Mouse (Mus musculus) c-Kit-positive CD71-positive TER-119-negative erythroid progenitor cells, embryonic 14.5 days (primary cell): ENCODE data around the gene Pfn3.
"Not testable (repeated sequence)": the region's sequence is repeated elsewhere in the genome, so short reads cannot be mapped to it uniquely, and the experiment has no call there.

ENCODE experiments used
- DNase-seq: peaks from one replicate; pipeline ENCODE4 v3.0.0-alpha.2; 2013; ENCODE audit warnings: low read depth

Pfn3 gene

DNA sequence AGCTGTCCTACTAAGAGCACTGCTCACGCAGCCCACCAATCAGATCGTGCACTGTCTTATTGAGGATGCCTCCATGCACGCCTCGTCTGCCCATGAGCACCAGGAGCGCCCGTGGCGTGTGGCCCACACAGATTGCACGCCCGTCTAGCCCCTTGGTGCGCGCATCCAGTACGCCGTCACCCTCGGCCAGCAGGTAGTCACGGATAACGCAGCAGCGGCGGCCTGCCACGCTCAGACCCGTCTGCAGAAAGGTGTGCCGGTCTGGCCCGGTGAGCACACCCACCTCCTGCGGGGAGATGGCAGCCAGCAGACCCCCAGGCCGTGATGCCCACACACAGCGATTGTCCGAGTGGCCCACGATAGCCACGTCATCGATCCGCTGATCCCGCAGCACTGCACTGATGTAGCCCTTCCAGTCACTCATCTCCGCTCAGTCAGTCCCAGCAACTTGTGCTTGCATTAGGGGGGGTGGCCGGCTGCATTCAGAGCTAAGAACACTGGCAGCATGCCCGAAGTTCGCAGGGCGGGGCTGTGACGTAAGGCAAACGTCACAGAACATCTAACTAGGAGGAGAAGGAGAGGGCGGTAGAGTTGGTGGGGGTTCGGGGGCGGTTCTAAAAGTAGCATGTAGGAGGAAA lies at the start of gene Pfn3:
Pfn3 (minus strand) TSS at position 490 of the 638 bp plus-strand sequence.
- DNase-seq: no peak

DNA sequence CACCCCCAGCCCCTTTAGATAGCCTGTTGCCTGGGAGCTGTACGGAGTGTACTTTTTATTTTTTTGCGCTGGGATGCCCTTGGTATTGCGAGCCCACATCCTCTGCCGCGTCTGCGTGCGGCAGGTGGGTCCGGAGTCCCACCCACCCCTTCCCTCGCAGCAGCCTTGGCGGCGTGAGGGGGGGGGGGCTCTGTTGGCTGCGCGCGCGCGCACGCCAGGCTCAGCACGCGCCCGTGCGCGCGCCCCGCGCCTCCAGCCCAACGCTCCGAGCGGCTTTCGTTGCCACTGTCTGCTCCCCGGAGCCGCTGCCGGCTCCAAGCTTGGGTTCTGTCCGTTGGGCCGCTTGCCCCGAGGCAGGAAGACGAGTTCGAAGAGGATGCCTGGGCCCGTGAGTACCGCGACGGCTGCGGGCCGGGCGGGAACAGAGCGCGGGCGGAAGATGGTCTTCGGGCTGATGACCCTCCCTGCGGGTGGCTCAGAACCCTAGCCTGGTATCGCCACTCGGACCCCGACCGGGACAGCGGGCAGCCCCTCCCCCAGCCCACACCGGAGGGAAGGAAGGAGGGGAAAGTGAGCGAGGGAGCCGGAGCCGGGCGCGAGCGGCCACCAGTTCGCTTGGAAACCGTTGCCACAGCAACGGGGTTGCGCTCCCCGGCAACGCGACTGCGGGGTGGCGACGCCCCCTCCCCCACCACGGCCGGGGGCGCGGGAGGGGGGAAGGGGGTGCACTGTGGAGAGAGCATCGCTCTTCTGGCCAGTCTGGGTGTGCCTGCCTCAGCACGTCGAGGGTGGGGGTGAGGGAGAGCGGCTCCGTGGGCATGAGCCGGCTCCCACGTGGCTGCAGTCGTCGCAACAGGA lies 49.2 kb upstream of the Pfn3 start, which contains the start of gene Prr7:
Prr7 (plus strand) TSS at position 241 of the 858 bp plus-strand sequence.
- DNase-seq: no peak

GRCm38 (mm10) chr13:55463399-55464026 lies 48.5 kb upstream of the Pfn3 start:
- DNase-seq: no peak

- DNase-seq: no peak
Observed at GRCm38 (mm10) chr13:55462965-55463364, 47.9 kb upstream of the Pfn3 start.

DNA sequence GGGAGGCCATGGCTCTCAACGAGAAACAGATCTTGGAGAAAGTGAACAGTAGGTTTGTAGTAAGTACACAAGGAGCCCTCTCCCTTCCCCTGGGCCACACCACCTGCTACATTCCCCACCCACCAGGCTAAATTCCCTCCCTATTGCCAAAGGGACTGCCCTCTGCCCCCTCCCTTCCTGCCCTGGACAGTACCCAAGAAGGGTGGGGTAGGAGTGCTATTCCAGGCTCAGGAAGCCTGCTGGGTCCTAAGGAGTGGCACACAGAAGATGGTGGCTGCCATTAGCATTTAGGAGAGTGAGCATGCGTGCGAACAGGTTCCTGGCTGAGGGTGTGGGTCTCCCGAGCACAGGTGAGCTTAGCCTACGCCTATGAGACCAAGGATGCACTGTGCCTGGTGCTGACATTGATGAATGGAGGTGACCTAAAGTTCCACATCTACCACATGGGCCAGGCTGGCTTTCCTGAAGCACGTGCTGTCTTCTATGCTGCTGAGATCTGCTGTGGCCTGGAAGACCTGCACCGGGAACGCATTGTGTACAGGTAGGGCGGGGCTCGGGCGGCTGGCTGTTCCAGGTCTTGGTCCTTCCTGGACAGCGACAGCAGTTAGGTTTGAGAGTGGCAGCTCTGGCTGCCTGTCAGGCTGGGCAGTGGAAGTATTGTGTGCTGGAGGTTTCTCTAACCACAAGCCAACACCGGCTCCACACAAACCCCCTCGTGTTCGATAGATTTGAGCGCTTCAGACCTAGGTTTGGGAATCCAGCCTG lies 36.9 kb upstream of the Pfn3 start:
- no peak for DNase-seq

- DNase-seq: no peak
Observed at GRCm38 (mm10) chr13:55451296-55451695, 36.3 kb upstream of the Pfn3 start.

DNA sequence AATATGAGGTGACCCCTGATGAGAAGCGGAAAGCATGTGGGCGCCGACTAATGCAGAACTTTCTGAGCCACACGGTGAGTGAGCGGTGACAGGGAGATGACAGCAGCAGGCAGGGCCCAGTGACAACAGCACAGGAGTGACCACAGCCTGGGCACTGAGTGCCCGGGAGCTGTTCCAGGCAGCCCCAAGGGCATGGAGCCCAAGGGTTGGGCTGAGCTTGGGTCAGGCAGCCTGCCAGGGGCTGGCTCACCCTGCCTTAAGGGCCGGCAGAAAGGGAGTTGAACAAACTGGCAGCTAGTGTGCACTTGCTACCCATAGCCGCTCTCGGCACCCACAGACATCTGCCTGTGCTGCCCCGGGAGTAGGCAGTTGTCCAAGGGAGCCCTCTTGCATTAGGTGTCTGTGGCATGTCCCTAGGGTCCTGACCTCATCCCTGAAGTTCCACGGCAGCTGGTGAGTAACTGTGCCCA lies 35.5 kb upstream of the Pfn3 start:
- DNase-seq: no peak

DNA sequence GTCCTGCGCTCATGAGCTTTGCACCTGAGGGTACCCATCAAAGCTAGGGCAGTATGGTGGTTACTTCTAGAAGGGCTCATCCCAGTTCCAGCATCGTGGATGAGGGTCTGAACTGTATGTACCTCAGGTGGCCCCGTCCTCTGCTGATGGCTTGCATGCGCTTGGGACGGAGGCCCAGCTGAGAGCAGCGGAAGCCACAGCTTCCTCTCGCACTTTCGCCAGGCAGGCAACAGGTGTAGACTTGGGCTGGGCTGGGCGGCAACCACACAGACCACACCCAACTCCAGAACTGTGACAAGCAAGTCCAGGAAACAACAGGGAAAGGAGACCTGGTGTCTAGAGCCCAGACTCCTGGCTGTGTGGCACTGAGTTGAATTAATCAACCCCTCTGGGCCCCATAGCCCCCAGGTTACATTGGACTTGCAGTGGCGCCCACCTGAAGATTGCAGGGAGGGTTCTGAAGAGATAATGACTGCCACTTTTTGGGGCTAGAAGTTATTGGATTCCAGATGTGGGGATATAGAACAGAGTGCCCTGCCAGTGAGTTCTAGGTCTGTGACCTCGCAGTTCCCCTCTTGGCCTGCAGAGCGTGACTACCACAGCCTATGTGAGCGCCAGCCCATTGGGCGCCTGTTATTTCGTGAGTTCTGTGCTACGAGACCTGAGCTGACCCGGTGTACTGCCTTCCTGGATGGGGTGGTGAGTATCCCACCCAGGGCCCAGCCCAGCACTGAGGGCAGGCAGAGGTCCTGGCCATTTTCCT lies 34.8 kb upstream of the Pfn3 start:
- DNase-seq: no peak

DNA sequence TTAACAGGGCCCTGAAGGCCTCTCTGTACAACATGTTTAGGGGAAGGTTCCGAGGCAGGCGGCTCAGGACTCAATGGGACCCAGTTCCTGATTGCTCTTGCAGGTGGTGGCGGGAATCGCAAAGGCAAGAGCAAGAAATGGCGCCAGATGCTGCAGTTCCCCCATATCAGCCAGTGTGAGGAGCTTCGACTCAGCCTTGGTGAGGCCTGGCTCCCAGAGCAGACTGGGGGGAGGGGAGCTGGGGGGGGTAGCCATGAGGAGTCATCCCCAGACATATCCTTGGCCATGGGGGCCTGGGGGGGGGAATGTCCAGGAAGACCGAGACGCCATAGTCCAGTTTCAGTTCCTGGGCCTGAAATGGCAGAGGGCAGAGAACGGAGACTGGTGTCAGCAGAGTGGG lies 34.2 kb upstream of the Pfn3 start:
- DNase-seq: no peak

DNA sequence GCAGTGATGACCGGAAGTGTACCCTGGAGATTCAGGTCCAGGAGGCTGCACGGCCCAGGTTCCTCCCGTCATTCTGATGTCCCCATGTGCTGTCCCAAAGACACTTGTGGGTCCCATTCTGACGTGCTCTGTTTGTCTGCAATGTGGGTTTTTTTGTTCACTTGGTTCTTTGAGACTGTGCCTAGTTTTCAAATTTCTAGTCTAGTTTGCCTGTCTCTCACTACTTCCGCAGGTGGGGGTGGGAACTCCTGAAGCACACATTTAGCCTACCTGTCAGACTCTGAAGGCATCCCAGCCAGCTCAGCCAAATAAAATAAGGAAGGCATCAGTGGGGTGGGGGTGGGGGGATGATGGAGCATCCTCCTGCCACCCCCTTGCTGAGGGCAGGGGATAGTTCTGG lies 33.1 kb upstream of the Pfn3 start:
- DNase-seq: no peak

DNA sequence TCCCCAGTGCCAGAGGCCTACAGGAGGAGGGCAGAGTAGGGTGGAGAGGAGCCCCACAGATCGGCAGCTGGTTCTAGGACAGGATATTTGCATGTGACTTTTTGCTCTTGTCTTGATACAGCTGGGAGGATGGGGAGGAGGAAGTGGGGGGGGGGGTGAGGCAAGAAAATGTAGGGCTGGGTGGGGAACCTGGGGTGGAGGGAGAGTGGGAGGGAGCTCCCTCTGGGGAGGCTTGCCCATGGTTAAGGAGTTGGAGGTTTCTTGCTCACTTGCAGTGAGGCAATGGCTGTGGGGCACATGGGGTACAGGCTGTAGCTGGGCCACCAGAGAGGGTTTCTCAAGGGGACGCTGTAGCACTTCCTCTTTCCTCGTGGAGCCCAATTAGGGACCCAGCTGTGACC lies 32.5 kb upstream of the Pfn3 start:
- no peak for DNase-seq

DNA sequence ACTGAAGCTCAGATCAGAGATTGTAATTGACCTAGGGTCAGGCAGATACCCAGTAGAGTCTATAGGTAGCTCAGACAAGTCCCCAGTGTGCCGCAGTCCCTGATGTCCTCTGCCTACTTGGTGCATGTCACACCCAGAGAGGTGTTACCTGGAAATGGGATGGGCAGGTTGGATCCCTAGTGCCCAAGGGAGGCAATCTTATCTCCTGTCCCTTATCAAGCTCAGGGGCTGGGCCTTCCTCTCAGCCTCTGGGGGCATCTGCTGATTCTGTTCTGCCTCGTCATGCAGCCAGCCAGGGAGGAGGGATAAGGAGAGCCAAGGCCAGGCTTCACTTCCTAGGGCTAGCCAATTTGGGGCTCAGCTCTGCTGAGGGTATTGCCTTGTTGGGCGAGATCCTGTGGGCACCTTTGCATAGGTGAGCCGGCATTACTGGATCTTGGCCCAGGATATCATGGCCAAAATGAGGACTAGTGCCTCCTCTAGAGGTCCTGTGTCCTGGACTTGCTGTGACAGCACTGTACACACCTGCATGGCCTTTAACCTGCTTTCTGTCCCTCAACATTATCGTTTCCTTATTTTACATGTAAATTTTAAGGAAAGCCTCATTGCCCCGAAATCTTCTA lies 31.6 kb upstream of the Pfn3 start:
- DNase-seq: peak; percentile 56

DNA sequence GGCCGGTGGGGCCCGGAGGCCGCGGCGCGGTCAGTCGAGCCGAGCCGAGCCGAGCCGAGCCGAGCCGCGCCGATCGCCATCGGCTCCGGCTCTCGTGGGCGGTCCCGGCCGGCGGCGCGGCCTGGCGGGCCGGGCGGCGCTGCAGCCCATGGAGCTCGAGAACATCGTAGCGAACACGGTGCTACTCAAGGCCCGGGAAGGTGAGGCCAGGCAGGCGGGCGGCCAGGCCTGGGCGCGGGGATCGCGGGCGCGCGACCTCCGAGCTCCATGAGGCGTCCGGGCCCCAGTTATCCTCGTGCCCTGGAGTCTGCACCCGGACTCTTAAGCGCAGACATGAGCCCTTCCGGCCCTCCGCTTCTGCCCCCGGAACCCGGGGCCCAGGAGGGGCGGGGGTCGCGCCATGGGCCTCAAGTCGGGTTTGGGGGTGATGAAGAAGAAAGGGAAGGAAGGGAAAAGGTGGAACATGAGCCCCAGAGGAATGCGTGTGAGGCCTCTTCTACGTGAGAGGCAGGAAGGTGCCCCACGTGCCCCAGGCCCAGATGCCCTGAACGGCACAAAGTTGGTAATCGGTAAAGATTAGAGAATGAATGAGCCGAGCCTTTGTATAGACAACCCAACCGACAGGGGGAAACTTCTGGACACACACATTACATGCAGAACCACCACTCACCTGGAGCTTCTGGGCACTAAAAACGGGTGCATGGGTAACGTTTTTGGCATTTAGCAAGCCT lies 30.5 kb upstream of the Pfn3 start:
- peak; percentile 39 for DNase-seq

DNA sequence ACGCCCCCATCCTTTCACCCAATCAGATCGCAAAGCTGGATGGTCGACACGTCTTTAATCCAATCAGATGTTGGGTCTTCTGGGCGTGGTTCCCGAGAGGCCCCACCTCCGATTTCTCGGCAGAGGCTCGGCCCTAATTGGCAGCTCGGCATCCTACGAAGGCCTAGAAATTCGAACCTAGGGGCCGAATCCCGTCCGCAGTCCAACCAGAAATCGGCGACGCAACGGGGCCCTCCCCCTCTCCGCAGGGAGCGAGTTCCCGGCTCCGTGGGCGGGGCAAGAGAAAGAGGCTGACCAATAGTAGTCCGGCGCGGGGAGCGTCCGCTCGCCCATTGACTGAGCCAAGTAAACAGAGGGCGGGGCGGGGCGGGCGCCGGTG lies 29.9 kb upstream of the Pfn3 start, which contains the start of gene Grk6:
Grk6 (plus strand) TSS at position 136 of the 379 bp plus-strand sequence.
- peak; percentile 98 for DNase-seq

GRCm38 (mm10) chr13:55444286-55444936 lies 29.4 kb upstream of the Pfn3 start:
- peak; percentile 67 for DNase-seq

GRCm38 (mm10) chr13:55443799-55444285 lies 28.8 kb upstream of the Pfn3 start:
- DNase-seq: no peak

GRCm38 (mm10) chr13:55437111-55437629 lies 22.1 kb upstream of the Pfn3 start:
- not testable (repeated sequence) for DNase-seq

GRCm38 (mm10) chr13:55431889-55432685 lies 17.1 kb upstream of the Pfn3 start:
- DNase-seq: no peak
